Mouse (Mus musculus) layer of hippocampus, postnatal 10 days (tissue): ENCODE results near the gene Kremen2. TPM values are rescaled to one million over a fixed set of nuclear protein-coding genes. Genes with fewer than 3 reads are reported as not detected.
"Not testable (repeated sequence)": the region's sequence is repeated elsewhere in the genome, so short reads cannot be mapped to it uniquely, and the experiment has no call there.

Source experiments
- DNase-seq, 2 experiments: peaks; one replicate each; pipeline ENCODE4 v3.0.0; 2021; ENCODE audit warnings: low spot score in 2 of 2
- long read RNA-seq: library from polyadenylated mRNA; stranded (forward); transcript quantifications from one replicate; pipeline ENCODE4 v2.0.0, GENCODE M21; 2023
- total RNA-seq, 2 experiments: library from RNA; stranded (reverse); gene quantifications; 2 replicates each; pipeline ENCODE4 v1.2.3; 2021

The Kremen2 gene
- under 1 TPM; 0.20 to 0.27 TPM for total RNA-seq
- long read RNA-seq, result 0 reads

GRCm38 (mm10) chr17:23745301-23746251 lies at the start of gene Kremen2:
Gene Kremen2 (minus strand): TSS chr17:23745833.
- peak in 1 of 2 experiments; percentile 20 for DNase-seq

- no peak for DNase-seq
Observed at GRCm38 (mm10) chr17:23795323-23795722, 49.7 kb upstream of the Kremen2 start.

GRCm38 (mm10) chr17:23791079-23791357 lies 45.4 kb upstream of the Kremen2 start:
- no peak for DNase-seq

GRCm38 (mm10) chr17:23790269-23791078 lies 44.8 kb upstream of the Kremen2 start, which contains the start of gene Srrm2:
Gene Srrm2 (plus strand): TSS chr17:23790532.
- DNase-seq, result peak; percentile 48 to 63

- DNase-seq, result no peak
Observed at GRCm38 (mm10) chr17:23789749-23790268, 44.2 kb upstream of the Kremen2 start.

GRCm38 (mm10) chr17:23788973-23789372 lies 43.3 kb upstream of the Kremen2 start:
- DNase-seq, result no peak

GRCm38 (mm10) chr17:23786510-23786931 lies 40.9 kb upstream of the Kremen2 start:
- peak; percentile 30 to 47 for DNase-seq

GRCm38 (mm10) chr17:23785561-23786471 lies 40.2 kb upstream of the Kremen2 start, which contains the start of gene Flywch2:
Gene Flywch2 (minus strand): TSS chr17:23786081.
- peak; percentile 82 to 89 for DNase-seq

- DNase-seq, result no peak
Observed at GRCm38 (mm10) chr17:23783352-23783751, 37.7 kb upstream of the Kremen2 start.

- no peak for DNase-seq
Observed at GRCm38 (mm10) chr17:23778447-23778846, 32.8 kb upstream of the Kremen2 start.

GRCm38 (mm10) chr17:23777141-23777540 lies 31.5 kb upstream of the Kremen2 start:
- DNase-seq, result no peak

- no peak for DNase-seq
Observed at GRCm38 (mm10) chr17:23776216-23776615, 30.6 kb upstream of the Kremen2 start.

GRCm38 (mm10) chr17:23774090-23774489 lies 28.5 kb upstream of the Kremen2 start:
- peak; percentile 73 to 79 for DNase-seq

- DNase-seq, result no peak
Observed at GRCm38 (mm10) chr17:23773676-23774075, 28.0 kb upstream of the Kremen2 start.

- not testable (repeated sequence) for DNase-seq
Observed at GRCm38 (mm10) chr17:23772219-23772556, 26.6 kb upstream of the Kremen2 start.

GRCm38 (mm10) chr17:23771284-23772218 lies 25.9 kb upstream of the Kremen2 start, which contains the start of gene Flywch1:
Gene Flywch1 (minus strand): TSS chr17:23771602.
- peak; percentile 98 to 99 for DNase-seq

- DNase-seq, result no peak
Observed at GRCm38 (mm10) chr17:23770896-23771283, 25.3 kb upstream of the Kremen2 start.

GRCm38 (mm10) chr17:23770493-23770892 lies 24.9 kb upstream of the Kremen2 start:
- no peak for DNase-seq

GRCm38 (mm10) chr17:23762976-23763375 lies 17.3 kb upstream of the Kremen2 start:
- peak in 1 of 2 experiments; percentile 33 for DNase-seq
